Mouse (Mus musculus) layer of hippocampus, adult 11-12 months (tissue): Measurements from ENCODE around the gene Kif27.
"Not testable (repeated sequence)": the region's sequence is repeated elsewhere in the genome, so short reads cannot be mapped to it uniquely, and the experiment has no call there.

ENCODE experiments used
- DNase-seq: peaks from one replicate; pipeline ENCODE4 v3.0.0; 2022; ENCODE audit warnings: low spot score

Gene Kif27

DNA sequence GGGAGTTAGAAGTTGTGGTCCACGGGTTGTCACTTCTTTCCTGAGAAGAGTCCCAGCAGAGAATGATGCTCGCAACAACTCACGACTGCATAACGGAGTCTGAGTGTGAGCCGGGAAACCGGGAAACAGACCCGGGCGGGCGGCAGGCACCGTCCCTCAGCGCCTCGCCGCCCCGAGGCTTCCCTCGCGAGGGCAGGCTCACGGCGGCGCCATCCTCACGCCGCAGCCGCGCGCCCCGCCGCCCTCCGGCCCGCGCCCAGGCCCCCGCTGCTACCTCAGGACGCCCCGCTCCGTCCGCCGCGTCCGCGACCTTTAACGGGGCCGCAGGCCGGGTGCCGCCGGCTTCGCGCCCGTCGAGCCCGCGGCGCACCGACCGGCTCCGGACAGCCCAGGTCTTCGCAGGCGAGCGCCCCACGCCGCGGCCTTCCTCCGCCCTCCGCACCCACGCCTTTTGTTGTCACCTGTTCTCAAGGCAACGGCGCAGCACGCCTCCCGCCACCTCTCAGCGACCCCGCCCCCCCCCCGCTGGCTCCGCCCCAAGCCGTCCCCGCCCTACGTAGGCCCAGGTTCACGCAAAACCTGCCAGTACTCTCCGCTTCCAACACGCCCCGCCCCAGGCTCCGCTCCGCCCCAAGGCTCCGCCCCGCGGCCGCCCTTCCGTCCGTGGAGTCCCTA is at the start of gene Kif27:
Gene Kif27, minus strand, starts transcription at position 494 of the 675 bp plus-strand sequence.
- DNase-seq, result peak; percentile 57

DNA sequence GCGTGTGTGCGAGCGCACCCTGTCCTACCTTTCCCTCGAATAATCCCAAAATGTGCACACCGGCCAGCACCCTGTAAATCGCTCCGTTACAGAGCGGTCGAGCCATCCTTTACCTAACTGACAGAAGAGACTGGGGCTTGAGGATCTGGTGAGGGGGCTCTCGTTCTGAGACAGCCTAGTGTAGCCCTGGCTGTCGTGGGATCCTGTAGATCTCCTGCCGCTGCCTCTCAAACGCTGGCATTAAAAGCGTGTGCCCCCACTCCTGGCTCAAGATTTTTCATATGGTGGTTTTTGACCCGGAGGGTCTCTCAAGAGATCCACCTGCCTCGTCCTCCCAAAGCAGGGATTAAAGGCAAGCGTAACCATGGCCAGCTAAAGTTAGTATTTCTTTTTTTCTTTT is 44.3 kb upstream of the Kif27 start, which contains the start of gene Hnrnpk:
Gene Hnrnpk, minus strand, starts transcription at position 101 of the 400 bp plus-strand sequence.
- not testable (repeated sequence) for DNase-seq

DNA sequence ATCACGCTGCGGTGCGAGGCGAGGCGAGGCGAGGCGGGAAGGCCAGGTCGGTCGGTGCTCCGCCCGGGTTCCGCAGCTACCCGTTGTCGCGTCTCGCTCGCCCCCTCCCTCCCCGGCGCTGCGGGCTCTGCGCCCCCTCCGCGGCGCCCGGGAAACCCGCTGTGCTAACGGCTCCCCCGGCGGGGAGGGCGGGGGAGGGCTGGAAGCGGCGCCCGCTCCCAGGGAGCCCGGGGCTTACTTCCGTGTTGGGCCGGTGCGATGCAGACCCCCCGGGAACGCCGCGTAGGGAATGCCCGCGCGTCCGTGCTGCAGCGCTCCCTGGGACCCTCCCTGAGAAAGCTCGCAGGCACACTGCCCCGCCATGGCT is 43.8 kb upstream of the Kif27 start:
- no peak for DNase-seq

DNA sequence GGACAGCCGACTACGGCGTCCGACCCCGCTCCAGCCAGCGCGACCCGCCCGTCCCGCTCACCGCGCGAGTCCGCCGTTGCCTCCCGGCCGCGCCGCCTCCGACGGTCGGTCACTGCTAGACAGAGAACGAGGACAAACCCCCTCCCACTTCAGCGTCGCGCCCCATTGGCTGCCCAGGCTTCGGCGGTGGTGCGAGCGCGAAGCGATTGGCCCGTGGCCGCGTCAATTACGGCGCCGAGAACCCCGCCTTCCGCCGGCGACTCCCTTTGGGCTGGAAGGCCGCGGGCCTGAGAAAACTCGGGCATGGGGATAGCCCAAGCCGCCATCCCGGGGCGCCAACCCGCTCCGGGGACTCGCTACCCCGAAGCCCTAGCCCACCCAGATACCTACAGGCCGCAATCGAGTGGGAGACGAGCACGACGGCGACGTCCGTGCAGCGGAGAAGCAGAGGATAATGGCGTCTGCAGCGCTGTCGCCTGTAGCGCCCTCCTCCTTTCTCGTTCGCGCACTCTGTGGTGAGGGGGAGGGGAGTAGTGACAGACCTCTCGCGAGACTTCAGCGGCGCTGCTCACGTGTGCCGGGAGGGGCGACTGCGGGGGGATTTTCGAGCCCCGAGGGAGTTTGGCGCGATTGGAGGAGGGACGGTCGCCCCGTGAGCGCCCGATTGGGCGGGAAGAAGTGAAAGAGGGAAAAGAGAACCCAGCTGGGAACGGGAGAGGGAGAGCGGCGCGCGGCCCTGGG is 43.3 kb upstream of the Kif27 start, which contains the start of gene Rmi1:
Gene Rmi1, plus strand, starts transcription at position 246 of the 741 bp plus-strand sequence.
- DNase-seq, result peak; percentile 96

DNA sequence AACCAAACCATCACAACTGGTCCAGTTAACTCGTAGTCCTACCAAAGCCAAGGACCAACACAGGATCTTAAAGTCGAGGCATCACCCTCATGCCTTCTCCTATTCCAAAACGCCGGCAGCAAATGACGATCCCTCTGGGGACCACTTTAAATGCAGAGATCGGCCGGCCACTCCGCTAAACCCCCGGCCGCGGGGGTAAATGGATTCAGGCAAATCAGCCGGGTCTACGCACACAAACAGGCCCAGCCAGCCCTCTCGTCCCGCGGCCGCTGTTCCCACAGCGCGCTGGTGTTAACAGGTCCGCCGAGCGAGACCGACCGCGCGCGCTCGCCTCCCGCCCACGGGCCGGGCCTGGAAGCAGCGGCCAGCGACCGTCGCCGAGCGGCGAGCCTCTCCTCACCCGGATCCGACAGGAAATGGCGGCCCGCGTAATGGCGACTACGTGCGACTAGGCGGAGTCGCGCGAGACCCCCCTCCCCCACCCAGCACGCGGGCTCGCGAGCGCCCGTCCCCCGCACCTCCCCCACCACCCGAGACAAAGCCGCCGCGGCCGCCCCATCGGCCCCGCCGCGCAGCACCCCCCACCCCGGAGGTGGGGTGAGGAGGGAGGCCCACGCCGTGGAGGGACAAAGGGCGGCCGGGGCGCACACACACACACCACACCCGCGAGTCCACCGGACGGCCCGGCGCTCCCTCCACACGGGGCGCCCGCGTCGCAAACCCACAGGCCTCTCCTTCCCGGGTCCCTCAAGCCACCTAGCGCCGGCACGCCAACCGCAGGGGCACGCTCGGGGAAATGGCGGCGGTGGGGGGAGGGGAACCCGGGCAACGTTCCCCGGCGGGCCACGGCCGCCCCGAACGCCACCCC is 42.4 kb upstream of the Kif27 start:
- peak; percentile 70 for DNase-seq

DNA sequence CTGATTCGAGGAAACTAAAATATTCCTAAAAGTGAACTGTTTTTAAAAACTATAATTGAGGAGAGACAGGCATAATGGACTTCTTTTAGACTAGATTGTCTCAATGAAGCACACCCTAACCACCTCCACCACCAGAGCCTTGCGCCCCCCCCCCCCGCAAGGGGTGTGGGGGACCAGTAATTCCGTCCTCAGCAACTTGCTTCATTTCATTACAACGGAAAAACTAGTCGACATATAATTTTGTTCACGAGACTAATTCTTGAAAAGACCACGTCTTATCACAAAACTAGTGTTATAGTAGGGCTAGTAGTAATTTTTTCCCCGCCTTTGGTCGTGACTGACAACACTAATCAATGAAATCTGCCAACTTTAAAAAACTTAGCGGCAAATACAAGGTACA is 41.7 kb upstream of the Kif27 start:
- DNase-seq, result no peak

DNA sequence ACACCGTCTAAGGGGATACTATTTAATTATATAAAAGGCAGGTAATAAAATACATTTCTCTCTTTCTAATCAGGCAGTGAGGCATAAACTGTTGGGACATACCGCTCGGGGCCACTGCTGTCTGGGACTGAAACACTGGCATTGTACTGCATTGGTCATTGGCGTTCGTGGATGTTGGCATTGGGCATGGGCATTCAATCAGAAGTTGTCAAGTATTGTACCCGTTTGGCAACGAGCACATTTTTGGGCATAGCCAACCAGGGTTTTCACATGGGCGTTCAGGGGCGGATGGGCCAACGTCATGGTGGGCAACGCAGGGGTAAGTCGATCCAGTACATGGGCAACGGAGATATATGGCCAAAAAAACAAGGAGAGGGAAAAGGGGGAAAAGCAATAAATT is 38.7 kb upstream of the Kif27 start:
- no peak for DNase-seq

DNA sequence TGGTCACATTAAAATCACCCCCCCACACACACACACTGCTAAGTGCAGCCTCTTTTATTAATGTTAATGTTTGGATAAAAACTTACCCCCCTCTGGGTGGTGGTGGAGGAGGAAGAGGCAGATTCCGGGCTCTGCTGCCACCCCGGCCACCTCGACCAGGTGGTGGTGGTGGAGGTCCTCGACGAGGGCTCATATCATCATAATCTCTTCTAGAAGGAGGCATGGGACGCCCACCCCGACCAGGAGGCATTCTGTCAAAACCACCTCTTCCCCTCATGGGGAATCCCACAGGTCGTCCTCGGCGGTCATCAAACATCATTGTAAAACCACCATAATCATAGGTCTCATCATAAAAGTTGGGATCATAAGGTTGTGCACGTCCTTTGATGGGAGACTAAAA is 35.5 kb upstream of the Kif27 start:
- not testable (repeated sequence) for DNase-seq

DNA sequence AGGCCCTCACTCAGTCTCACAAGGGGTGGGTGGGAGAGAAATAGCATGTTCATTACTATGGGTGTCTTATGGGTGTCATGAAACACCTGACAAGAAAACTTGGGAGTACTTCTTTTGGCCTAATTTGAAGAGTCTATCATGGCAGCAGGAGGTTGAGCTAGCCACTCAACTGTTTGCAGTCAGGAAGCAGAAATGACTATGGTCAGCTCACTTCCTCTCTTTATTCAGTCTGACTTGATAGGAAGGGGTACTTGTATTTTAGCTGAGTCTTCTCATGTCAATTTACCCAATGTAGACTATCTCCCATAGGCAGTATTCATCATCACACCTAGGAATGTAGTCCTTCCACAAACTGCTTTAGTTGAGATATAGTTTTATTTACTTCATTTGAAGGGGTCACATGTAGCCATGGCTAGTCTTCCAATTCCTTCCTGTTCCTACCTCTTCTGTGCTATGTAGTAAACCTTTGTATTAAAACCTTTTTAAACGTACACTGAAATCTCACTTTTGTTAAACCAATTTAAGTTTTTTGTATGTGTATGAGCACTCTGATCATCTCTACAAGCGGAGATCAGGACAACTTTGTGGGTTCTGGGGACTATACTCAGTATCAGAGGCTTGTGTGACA is 30.5 kb upstream of the Kif27 start:
- DNase-seq, result no peak

DNA sequence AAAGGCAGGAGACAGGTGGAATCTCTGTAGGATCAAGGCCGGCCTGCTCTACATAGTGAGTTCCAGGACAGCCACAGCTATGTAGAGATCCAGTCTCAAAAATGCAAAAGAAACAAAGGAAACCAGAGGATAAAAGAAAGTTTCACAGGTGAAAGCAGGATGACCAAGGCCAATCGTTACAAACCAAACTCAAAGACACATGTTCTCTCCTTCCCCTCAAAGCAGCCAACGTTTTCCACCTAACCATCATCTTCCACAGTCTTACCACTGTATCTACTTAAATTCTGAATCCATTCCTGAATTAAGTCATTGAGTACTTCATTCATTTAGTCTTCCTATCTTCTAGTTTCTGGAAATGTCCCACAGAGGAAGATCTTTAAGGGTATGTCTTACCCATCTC is 29.5 kb upstream of the Kif27 start:
- no peak for DNase-seq

DNA sequence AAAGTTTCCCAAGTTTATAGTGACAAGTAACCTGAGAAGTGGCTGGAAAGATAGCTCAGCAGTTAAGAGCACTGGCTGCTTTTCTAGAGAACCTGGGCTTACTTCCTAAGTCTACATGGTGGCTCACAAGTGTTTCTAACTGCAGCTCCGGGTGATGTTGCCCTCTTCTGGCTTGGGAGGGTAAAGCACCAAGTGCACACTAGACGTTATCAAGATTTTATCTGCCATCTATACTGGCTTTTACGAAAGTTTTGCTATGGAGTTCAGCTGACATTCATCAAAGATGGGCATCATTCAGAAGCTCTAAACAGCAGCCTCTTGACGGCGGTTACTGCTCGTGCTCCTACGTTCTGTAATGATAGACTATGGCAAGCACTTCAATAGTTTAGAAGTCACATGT is 29.0 kb upstream of the Kif27 start:
- peak; percentile 75 for DNase-seq

DNA sequence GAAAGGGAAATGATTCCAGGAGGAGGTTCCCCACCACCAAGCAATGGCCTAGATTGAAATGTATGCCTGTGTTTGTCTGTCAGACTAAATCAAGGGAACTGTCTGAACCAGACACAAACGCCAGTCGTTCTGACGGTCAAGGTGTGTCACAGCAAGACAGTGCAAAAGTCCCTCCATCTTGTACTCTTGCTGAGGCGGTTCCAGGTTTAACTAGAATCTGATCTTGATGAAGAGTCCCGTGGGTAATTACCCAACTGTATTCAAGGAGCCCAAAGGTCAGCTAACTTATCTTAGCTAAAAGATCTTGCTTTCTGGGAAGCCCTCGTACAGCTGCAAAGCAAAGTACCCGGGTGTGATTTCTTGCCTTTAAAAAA is 26.6 kb upstream of the Kif27 start:
- DNase-seq, result no peak

DNA sequence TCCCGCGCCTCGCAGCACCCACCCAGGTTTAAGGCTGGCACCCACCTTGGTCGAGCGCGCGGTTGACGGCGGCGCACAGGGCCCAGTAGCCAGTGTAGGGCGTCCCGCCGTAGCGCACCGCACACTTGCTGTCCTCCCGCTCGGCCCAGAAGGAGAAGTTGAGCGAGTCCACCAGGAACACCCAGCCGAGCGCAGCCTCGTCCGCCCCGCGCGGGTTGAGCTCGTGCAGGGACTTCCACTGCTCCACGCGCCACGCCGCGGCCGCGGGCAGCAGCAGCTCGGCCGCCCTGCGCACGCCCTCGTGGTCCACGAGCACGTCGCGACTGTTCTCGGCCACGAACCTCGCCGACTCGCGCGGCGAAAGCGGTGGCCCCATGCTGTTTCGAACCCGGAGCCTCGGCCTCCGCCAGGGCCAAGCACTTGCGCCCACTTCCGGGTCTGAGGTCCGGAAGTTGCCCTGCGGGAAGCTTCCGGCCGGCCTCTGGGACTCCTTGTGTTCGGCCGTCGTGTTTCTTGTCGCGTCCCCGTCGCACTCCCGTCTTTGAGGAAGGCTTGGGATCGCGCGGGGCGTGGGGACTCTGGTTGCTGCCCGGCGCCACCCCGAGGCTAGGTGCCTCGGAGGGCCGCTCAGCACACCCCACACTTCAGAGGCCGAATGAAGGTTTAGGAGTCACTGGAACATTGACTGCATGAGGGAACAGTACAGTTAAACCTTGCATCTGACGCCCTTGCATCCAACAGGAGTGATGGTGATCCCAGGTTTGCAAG is 26.0 kb upstream of the Kif27 start, which contains the start of gene 2210016F16Rik:
Gene 2210016F16Rik, minus strand, starts transcription at position 447 of the 768 bp plus-strand sequence.
- DNase-seq, result peak; percentile 50

DNA sequence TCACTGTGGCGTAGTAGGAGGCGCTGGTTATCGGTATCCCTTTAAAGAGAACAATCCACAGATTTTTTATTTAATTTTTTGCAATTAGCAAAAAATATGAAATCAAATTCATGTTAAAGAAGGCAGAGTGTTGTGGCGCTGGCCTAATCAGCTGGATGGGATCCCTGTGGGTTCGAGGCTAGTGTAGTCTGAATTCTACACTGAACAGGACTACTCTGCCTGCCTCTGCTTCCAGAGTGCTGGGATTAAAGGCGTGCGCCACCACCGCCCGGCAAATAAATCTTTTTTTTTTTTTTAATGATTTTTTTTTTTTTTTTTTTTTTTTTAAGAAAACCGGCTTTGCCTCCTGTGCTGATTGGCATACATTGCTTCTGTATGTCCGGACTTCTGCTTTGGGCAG is 25.4 kb upstream of the Kif27 start:
- DNase-seq, result no peak

DNA sequence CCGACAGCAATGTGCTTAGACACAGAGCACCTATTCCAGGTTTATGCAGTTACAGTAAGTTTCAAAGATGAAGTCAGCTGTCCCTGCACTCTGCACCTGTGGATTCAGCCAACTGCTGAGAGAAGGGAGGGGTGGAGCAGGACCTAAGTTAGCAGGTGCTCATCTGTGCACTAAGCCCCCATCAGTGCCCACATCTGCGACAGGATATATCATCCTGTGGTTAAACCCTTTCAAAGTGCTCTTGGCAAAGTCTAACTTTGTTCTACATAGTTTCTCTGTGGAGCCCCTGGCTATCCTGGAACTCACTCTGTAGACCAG is 14.2 kb upstream of the Kif27 start:
- DNase-seq, result no peak

DNA sequence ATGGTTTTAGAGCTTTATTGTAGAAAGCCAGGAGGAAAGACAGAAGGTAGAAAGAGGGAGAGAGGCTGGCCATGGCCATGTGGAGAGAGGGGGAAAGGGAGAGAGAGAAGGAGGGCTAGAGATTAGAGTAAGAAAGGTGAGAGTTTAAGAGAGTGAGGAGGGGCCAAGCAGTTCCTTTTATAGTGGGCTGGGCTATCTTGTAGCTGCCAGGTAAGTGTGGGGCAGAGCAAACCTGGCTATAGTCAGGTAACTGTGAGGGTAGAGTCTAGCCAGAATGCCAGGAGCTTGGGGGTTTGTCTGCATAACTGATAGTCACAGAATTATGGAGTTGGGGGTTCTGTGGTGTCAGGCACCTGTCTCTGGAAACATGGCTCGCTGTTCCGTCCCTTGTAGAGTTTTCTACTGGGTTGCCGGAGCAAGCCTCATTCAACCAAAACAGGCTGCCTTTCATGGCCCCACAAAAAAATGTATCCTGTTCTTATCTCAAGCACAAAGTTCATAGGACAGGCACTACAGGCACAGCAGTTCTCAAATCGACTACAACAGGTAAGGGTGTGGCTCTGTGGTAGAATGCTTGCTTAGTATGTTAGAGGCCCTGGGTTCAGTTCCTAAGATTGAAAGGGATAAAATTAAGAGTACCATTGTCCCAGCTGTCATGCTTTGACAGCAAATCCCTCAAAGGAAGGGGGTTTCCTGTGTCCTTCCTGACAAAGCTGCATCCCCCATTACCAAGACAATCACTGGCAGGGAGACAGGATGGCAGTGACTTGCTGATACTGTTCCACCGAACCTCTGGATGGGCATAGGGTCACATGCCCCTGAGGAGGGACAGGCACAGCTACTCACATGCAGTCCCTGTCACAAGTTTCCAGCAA is 13.6 kb upstream of the Kif27 start:
- DNase-seq, result no peak

DNA sequence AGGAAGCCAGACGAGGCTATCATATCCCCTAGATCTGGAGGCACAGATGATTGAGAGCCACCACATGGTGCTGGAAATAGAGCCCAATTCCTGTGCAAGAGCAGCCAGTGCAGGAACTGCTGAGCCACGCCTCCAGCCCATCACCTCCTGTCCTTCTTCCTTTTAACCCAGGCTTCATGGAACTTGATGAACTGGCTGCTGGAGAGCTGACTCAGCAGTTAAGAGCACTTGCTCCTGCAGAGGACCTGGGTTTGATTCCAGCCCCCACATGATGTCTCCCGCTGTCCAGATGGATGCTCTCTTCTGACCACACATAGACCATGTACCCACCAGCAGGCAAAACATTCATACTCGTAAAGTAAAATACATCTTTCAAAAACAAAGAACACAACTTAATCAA is 9.9 kb upstream of the Kif27 start:
- no peak for DNase-seq

DNA sequence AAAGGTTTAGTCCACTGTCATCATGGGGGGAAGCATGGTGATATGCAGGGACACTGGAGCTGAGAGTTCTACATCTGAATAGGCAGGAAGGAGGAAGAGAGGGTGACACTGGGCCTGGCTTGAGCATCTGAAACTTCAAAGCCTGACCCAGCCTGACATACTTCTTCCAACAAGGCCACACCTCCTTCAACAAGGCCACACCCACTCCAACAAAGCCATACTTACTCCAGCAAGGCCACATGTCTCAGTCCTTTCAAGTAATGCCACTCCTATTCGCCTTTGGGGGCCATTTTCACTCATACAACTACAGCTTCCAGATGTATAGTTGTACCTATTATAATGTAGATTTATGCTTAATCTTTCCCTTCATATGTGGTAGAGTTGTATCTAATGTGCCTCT is 8.7 kb upstream of the Kif27 start:
- DNase-seq, result no peak

DNA sequence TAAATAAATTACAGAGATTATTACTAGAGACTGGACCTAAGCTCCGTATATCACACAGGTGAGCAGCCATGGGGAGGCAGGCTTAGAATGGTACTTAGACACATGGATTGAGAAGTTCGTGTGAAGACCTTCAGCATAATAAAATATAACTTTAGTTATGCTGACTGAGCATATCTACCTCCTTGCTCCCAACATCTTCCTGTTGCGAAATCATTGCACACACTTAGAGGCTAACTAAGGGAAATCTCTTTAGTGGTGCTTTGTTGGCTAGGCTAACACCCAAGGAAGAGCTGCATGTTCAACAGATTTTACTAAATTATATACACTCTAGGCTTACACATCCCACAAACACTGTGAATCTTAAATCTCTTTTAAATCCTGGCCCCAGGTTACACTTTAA is 7.5 kb upstream of the Kif27 start:
- DNase-seq, result no peak

DNA sequence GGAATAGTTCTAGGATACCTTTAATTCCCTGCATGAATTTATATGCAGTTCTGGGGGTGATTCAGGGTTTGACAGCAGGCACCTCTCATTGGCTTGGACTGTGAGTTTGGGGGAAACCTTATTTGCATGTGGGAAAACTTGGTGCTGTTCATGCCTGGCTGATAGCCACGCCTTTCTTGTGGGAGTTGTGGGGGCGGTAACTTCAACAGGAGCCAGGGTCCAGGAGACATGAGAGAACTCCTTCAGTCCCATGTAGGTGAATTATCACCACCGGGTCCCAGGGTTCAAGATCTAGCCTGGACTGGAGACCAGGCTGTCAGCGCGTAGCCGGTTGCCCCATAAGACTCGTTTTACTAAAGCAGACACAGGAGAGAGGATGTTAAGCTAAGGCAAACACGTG is 6.3 kb upstream of the Kif27 start:
- not testable (repeated sequence) for DNase-seq
